Mouse (Mus musculus): ENCODE measurements around the gene Senp7. TPM values are rescaled to one million over a fixed set of nuclear protein-coding genes. Genes with fewer than 3 reads are reported as not detected.

The Senp7 gene
- 94.1 TPM for total RNA-seq (2023)

GRCm38 (mm10) chr16:56048038-56048437 is at the start of gene Senp7:
Gene Senp7 (plus strand): TSS chr16:56048338.

GRCm38 (mm10) chr16:56029661-56030082 is 18.5 kb upstream of the Senp7 start, which contains the start of gene Pcnp:
Gene Pcnp (minus strand): TSS chr16:56029739.

GRCm38 (mm10) chr16:56037138-56038010 is 10.8 kb upstream of the Senp7 start, which contains the start of gene Trmt10c:
Gene Trmt10c (minus strand): TSS chr16:56037819.

GRCm38 (mm10) chr16:56204051-56204450 is 155.9 kb downstream of the Senp7 start, which contains the start of gene Impg2:
Gene Impg2 (plus strand): TSS chr16:56204313.

Other genes with a start within 250 kb of the Senp7 start
- gene Nfkbiz, start 209.4 kb upstream of the Senp7 start, total RNA-seq (2023), result 145 TPM
- 39.5 TPM for gene Nxpe3, start 153.1 kb upstream of the Senp7 start, total RNA-seq (2023)
- gene Cep97, start 113.5 kb upstream of the Senp7 start, total RNA-seq (2023), result 67.9 TPM
- 959 TPM for gene Rpl24, start 82.1 kb upstream of the Senp7 start, total RNA-seq (2023)
- 62.2 TPM for gene Zbtb11, start 74.5 kb upstream of the Senp7 start, total RNA-seq (2023)
- 111 TPM for gene Pcnp, start 18.6 kb upstream of the Senp7 start, total RNA-seq (2023)
- 20.6 TPM for gene Trmt10c, start 10.5 kb upstream of the Senp7 start, total RNA-seq (2023)
- 2.9 TPM for gene Impg2, start 156.0 kb downstream of the Senp7 start, total RNA-seq (2023)